Mouse (Mus musculus): ENCODE measurements around the gene Cemip.
A peak's percentile ranks its signal among the peaks of the same experiment; 100 is the strongest.
"Not testable (repeated sequence)": the region's sequence is repeated elsewhere in the genome, so short reads cannot be mapped to it uniquely, and the experiment has no call there.

The Cemip gene

DNA sequence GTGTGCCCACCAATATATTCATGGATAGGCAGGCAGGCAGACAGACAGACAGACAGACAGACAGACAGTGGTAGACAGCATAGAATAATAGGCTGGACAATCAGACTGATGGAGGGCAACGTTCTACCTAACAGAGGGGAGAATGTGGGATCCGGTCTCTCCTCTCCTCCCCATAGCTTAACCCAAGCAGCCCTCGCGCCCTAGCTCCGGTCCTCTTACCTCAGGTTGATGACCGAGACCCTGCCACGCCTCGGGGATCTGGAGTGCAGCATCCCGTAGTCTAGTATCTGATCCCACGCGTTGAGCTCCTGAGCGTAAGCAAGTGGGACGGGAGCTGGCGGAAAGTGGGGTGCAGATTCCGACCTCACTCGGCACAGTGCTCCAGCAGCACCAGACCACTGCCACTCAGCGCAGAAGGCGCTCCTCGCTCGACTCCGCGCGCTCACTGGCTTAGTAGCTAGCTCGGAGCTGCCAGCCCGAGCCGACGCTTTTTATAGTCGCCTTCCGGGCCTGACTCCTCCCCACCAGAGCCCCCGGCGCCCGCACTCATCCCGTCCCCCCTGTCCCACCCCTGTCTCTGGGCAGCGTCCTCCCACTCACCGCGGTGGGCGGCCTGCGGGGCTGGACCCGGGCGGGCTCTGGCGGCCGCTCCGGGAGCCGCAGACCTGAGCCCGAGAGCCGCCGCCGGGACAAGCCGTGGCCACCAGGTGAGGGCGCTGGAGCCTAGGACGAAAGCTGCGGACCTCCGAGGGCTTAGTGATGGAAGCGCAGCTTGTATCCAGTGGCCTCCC lies at the start of gene Cemip:
Gene Cemip, minus strand, starts transcription at position 464 of the 791 bp plus-strand sequence.
- peak; percentile 49 to 85 for DNase-seq (ENCODE audit: low spot score in 2 of 2)

DNA sequence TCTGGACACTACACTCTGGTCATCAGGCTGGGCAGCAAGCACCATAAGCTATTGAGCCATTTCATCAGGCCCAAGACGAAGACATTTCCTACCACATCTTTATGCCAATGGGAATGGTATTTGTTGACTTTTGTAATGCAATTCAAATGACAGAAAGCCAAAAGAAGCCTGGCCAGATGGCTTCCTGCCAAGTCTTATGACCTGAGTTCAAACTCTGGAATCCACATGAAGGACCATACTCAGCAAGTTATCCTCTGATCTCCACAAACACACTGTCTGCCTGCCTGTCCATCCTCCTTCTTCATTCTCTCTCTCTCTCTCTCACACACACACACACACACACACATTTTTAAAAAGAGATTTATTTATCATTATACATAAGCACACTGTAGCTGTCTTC lies 46.4 kb upstream of the Cemip start:
- DNase-seq (ENCODE audit: low spot score in 2 of 2), result no peak

DNA sequence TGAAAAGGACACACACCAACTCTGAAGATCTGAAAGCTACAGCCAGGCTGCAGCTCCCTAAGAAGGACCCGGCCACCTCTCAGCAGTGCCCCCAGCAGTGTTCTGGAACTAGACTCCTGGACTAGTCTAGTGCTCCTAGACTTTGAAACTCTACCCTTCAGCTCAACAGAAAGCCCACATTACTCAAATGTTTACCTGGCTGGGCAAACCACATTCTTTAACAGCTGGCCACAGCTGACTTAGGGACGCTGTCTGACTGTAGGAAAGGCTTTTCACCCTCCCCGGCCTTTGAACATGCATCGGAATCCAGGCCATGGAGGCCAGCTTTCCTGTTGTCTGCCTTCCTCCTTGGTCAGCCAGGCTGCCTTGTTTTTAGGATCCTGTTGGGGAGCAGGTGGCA lies 45.4 kb upstream of the Cemip start:
- no peak for DNase-seq (ENCODE audit: low spot score in 2 of 2)

DNA sequence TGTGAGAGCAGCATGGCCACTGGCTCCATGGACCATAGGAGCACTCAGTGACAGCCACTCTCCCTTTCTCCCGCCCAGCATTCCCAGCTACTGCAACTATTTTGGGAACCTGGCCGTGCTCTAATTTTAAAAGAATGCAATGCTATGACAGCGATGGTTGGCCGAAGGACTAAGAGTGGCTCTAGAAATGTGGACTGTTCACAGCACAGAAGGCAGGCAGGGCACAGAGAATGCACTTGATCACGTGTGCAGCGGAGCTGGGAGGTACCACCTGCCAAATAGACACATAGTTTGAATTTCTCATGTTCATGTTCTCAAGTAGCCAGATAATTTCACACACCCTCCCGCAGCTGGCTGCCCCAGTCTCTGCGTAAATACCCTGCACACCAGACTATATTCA lies 42.4 kb upstream of the Cemip start:
- DNase-seq (ENCODE audit: low spot score in 2 of 2), result no peak

GRCm38 (mm10) chr7:84125730-84126129 lies 39.4 kb upstream of the Cemip start:
- DNase-seq (ENCODE audit: low spot score in 2 of 2), result no peak

- DNase-seq (ENCODE audit: low spot score in 2 of 2), result not testable (repeated sequence)
These were observed 37.3 kb upstream of the Cemip start for GRCm38 (mm10) chr7:84123651-84124050.

DNA sequence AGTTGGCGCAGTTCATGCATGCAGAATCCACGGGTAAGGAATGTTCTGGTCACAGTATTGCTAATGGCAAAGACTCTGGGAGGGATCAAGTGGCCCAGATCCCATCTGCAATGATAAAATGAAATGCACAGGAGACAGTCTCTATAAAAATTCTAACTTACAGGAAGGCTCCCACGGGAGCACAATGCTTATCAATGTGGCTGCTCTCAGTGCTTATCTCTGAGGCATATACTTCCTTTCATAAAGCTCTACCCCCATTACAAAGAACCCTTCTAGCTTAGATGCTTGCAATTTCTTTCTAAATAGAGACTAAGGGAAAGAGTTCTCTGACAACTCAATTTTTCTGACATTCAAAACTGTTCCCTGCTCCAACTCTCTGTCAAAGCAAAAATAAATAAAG lies 35.5 kb upstream of the Cemip start:
- no peak for DNase-seq (ENCODE audit: low spot score in 2 of 2)

GRCm38 (mm10) chr7:84120142-84120760 lies 33.9 kb upstream of the Cemip start:
- DNase-seq (ENCODE audit: low spot score in 2 of 2), result no peak

DNA sequence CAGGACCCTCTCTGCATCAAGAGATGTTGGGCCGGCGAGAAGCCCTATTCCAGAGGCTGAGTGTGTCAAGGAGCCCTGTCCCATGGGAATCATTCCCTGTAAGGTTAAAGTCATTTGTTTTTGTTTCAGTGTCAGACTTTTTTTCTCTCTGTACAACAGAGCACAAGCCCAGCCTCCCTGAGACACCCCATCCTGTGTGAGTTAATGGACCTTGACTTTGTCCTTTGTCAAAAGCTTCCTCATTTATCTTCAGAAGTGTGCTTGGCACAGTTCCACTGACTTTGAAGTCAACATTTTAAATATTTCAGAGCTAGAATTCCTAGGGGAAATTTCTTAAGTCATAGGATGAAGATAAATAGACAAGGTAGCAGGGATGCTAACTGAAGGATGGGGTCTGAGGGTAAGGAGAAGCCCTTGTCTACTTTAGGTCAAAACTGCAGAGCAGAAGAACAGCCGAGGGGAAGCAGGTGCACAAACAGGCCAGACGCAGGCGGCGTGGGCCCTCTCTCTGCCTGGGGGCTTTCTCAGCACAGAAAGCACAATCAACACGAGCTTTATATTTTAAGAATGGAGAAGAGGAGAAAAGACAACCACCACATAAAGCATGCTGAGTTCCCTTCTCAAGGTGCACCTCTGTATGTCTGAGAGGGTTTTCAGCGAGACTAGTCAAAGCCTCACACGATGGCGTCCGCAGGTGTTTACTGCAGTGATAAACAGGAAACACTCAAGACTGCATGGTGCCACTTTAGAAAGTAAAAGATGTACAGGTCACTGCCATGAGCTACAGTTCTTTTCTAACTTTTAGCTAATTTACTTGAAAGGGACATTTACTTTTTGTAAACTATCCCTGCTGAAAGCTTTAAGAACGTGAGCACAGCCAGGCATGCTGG lies 33.2 kb upstream of the Cemip start:
- no peak for DNase-seq (ENCODE audit: low spot score in 2 of 2)

DNA sequence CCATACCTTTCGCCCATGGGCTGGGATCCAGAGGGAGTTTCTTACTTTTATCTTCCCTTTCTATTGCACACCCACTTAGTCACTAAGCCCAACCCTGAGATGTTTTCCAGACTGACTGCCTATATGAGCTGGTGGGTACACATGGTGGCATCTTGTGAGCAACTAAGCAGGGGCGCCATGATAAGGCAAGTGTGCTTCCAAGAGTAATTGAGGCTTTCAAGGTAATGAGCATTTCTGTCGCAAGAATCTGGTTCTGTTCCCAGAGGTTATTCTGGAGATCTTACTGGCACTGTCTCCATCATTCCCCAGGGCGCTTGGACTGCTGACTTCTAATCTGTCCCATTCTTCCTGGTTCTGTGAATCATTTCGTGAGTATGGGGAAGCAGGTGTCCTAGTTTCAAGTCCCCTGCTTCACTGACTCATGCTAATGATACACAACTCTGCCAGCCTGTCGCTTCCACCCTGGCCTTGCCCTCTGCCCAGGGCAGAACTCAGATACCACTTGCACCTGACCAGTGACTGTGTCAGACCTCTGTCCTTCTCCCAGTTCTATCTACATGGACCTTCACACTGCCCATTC lies 31.3 kb upstream of the Cemip start:
- DNase-seq (ENCODE audit: low spot score in 2 of 2), result peak in 1 of 2 experiments; percentile 35

GRCm38 (mm10) chr7:84116621-84117542 lies 30.6 kb upstream of the Cemip start:
- no peak for DNase-seq (ENCODE audit: low spot score in 2 of 2)

DNA sequence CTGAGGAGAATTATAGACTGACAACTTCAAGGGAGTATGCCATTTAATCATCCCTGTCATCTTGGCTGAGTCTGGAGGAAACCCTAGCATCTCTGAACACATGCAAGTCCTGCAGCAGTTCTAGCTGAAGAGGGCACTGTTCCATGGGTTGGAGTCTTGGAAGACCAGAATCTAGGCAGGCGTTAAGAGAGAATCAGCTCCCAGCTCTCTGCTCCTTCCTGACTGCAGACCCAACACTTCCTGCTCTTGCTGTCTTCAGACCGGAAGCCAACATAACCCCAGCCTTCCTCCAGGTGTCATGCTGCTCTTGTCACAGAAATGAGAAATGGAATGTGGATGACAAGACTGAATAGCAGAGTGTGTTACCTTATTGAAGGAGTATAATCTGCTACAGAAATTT lies 29.1 kb upstream of the Cemip start:
- no peak for DNase-seq (ENCODE audit: low spot score in 2 of 2)

DNA sequence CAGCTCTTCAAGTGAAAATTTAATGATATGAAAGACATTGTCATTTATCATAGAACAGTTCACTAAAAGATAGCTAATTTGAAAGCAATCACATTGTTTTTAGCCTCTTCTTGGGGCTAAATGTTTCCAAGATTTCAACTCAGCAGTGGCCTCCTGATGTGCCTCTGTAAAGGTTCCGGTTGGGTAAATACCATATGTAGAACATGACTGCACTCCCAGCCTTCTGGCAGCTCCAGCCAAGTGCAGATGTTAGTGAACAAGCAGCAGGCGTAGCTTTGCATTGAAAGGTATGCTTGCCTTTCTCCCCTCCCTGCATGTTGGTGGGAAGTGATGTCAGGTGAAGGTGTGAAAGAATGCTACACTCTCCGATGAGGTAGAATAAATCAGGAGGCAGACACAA lies 28.5 kb upstream of the Cemip start:
- DNase-seq (ENCODE audit: low spot score in 2 of 2), result no peak

DNA sequence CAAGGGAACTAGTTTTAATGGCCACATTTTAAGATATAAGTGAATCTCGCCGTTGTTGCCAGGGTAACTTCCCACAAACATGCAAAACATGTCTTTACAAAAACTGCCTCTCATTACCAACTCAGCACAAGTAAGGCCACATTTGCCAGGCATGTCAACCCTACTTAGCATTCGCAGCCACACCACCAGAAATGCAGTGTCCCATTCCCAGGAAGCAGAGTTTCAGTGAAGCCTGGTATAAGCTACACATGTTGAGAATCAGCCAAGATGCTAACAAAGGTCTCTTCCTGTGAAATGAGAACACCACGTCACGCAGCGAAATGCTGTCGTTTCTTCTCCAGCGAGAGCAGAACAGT lies 26.7 kb upstream of the Cemip start:
- no peak for DNase-seq (ENCODE audit: low spot score in 2 of 2)

DNA sequence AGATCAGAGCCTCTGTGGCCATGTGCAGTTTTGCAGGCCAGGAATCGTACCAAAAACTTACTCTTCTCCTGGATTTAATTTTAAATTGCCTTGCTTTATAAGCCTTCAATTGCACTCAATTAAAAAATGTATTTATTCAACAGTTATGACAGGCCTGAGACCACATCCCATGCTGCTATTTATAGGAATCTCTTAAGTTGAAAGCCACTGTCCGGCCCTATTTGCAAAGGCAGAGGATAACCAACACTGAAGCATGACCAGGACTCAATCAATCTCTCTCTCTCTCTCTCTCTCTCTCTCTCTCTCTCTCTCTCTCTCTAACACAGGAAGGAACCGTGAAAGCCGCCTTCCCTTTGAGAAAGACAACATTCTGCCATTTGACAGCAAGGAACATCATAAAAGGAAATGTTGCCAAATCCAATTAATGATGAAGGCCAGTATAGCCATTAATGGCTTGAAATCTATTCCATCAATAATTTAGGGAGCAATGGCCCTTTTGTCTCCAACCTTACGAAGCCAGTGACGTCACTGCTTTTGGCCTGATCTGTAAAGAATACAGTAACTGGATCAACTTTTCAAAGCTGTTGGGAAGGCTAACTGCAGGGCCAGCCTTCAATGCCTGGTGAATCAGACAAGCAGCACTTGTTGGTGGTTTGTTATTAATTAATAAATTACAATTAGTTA lies 26.2 kb upstream of the Cemip start:
- no peak for DNase-seq (ENCODE audit: low spot score in 2 of 2)

DNA sequence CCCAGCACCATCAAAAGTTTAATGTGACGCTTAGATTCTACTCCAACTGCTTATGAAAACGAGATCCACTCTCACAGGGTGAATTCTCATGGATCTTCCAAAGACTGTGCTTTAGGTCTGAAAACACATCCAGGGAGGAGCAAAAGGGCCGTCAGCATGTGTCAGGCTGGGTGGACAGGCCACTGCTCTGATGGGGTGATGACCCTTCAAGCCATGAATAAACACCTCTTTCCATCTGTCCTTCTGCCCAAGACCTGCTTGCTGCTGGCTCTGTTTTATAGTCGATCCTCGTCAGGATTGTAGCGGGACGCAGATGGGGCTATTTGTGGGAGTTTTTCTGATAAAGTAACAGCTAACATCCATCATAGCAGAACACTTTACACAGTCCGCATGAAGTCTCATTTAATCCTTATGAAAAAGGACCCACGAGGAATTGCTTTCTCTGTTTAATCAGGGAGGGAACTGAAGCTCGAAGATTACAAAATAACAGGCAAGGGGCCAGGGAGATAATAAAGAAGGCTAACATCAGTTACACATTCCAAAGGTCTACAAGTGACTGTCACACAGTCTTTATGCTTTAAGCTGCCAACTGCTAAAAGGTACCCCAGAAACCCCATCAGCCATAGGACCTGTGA lies 25.5 kb upstream of the Cemip start:
- DNase-seq (ENCODE audit: low spot score in 2 of 2), result no peak

GRCm38 (mm10) chr7:84106942-84107341 lies 20.6 kb upstream of the Cemip start:
- no peak for DNase-seq (ENCODE audit: low spot score in 2 of 2)

DNA sequence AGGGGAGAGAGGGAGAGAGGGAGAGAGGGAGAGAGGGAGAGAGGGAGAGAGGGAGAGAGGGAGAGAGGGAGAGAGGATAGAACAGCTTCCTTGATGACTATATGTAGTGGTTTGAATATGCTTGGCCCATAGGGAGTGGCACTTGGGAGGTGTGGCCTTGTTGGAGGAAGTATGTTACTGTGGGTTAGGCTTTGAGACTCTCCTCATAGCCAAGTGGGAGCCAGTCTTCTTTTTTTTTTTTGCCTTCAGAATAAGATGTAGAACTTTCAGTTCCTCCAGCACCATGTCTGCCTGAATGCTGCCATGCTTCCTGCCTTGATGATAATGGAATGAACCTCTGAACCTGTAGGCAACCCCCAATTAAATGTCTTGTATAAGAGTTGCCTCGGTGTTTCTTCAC lies 16.3 kb upstream of the Cemip start:
- DNase-seq (ENCODE audit: low spot score in 2 of 2), result no peak

- no peak for DNase-seq (ENCODE audit: low spot score in 2 of 2)
These were observed 14.4 kb upstream of the Cemip start for GRCm38 (mm10) chr7:84100672-84101071.

DNA sequence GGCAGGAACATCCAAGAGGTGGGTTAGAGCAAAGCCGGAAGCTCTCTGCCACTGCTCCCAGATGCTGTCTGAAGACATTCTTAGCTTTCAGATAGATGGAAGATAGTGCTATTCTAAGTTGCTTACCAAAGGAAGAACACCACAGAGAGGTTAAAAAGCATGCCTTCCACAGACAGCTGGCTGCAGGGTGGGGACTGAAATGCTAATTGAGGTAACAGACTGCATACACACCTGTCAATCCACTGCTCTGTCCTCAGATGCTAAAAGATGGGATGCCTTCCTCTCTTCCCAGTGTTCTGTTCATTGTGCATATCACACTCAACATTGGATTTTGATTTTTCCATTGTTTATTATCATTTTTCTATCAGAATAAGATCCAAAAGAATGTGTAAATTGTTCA lies 11.8 kb upstream of the Cemip start:
- DNase-seq (ENCODE audit: low spot score in 2 of 2), result no peak
